Mouse (Mus musculus) neural tube, embryonic 11.5 days (tissue): ENCODE measurements around the gene Phf7. TPM values are rescaled to one million over a fixed set of nuclear protein-coding genes. Genes with fewer than 3 reads are reported as not detected.

ENCODE experiments used
- ATAC-seq: fragments of 200-750 bp; cut with Nextera tagmentation; 2 replicates; pipeline ENCODE4 v1.8.0; 2017; ENCODE audit warnings: moderate number of reproducible peaks, mild to moderate bottlenecking, moderate TSS enrichment, moderate library complexity; ENCODE audit not compliant: insufficient read depth, low FRiP score, low TSS enrichment
- DNase-seq: peaks from one replicate; pipeline ENCODE4 v3.0.0-alpha.2; 2015; ENCODE audit warnings: low spot score
- H3K27ac ChIP-seq: fragments of 300-500 bp; sonication (generic); 2 replicates; pipeline ENCODE4 v1.5.1; 2014; ENCODE audit warnings: low read depth, mild to moderate bottlenecking, low read length
- H3K27me3 ChIP-seq: fragments of 300-500 bp; sonication (generic); 2 replicates; pipeline ENCODE4 v1.6.1; 2014; ENCODE audit warnings: mild to moderate bottlenecking, low read length, mixed read lengths; ENCODE audit not compliant: control insufficient read depth, insufficient read depth
- H3K36me3 ChIP-seq: fragments of 300-500 bp; sonication (generic); 2 replicates; pipeline ENCODE4 v1.6.1; 2014; ENCODE audit warnings: mild to moderate bottlenecking, low read length, moderate library complexity, mixed read lengths; ENCODE audit not compliant: control insufficient read depth, insufficient read depth
- H3K4me1 ChIP-seq: fragments of 300-500 bp; sonication (generic); 2 replicates; pipeline ENCODE4 v1.6.1; 2014; ENCODE audit warnings: low read length, mixed read lengths; ENCODE audit not compliant: control insufficient read depth, insufficient read depth
- H3K4me2 ChIP-seq: fragments of 300-500 bp; sonication (generic); 2 replicates; pipeline ENCODE4 v1.6.1; 2014; ENCODE audit warnings: low read depth, mild to moderate bottlenecking, moderate library complexity
- H3K4me3 ChIP-seq: fragments of 300-500 bp; sonication (generic); 2 replicates; pipeline ENCODE4 v1.5.1; 2014; ENCODE audit warnings: low read depth, low read length
- H3K9ac ChIP-seq: fragments of 300-500 bp; sonication (generic); 2 replicates; pipeline ENCODE4 v1.6.1; 2014; ENCODE audit warnings: mild to moderate bottlenecking, low read length
- H3K9me3 ChIP-seq: fragments of 300-500 bp; sonication (generic); 2 replicates; pipeline ENCODE4 v1.6.1; 2016; ENCODE audit warnings: low read length; ENCODE audit not compliant: control insufficient read depth
- WGBS: fragments of 180-500 bp; shearing (Covaris S2); extraction: QIAGEN DNeasy Blood & Tissue Kit; methylation state at CpG from one replicate; pipeline ENCODE4 v1.1.7; 2014; 5-methylcytosine and 5-hydroxymethylcytosine counted together
- polyA plus RNA-seq: library from polyadenylated mRNA; unstranded; fragments of >200 nt; fragmentation: Nextera tagmentation; extraction: Ambion mirVana; gene quantifications from 2 replicates; pipeline ENCODE4 v1.2.1, GENCODE M21; 2014

Gene Phf7
- polyA plus RNA-seq, 1 experiment from 2014 or later = 12.7 TPM

DNA sequence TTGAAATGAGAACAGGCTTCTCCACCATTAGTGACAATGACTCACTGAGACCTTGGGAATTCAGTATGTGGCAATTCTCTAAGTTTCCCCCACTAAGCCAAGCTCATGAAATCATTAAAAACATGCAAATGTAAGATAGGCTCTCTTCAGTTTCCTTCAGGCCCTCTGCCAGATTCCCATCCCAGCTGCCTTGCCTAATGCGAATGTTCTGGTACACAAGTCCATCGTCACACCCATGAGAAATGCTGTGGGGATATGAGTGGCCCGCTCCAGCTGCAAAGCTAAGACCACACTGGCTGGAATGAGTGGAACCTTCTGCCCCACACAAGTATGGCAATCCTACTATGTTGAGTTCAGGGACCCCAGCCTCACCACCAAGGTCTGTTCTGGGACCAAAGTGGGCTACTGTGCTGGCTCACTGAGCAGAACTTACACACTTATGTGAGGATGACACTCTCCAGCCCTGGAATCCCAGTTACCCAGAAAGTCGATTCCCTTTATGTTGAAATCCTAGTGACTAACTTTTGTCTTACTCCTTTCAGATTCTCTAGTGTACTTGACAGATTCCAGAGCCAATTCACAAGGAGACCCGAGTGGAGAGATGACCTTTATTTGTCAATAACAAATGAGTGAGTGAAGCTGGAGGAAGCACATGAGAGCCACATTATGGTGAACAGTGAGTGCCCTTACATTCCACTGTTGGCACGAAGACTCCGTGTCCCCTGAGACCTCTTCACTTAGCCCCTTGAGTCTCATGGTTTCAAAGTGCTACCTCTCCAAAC, 13.8 kb downstream of the Phf7 start:
- Histone ChIP-seq H3K36me3 (no peaks in the 10 kb centered on the region), H3K4me3 (no peak overlapping the region), H3K9me3 (no peaks in the 10 kb centered on the region), H3K4me1 (no peaks in the 10 kb centered on the region; the same call in 1 of the 2 replicates), H3K27ac (no peak overlapping the region), H3K27me3 (no peaks in the 10 kb centered on the region), H3K4me2 (no peak overlapping the region), H3K9ac (no peak overlapping the region)
- no peak for DNase-seq
- ATAC-seq = no peak
- 83% methylated on average over 7 of the region's 7 CpGs for WGBS

- 18% methylated on average over 11 of the region's 11 CpGs for WGBS
- no peak overlapping the region for H3K27ac ChIP-seq
- H3K4me1 ChIP-seq = no peaks in the 10 kb centered on the region; the same call in 1 of the 2 replicates
- H3K9ac ChIP-seq = 0 out of 2 replicates have a peak overlapping the region, but pooled peaks have one; percentile 12
- no peak overlapping the region for H3K4me3 ChIP-seq
- no peak overlapping the region; the same call in 1 of the 2 replicates for H3K4me2 ChIP-seq
- no peaks in the 10 kb centered on the region for H3K36me3 ChIP-seq
- H3K27me3 ChIP-seq = no peaks in the 10 kb centered on the region
- ATAC-seq (no peak), DNase-seq (peak; percentile 79)
- no peaks in the 10 kb centered on the region for H3K9me3 ChIP-seq
Observed at GRCm38 (mm10) chr14:31233996-31234591, 17.0 kb downstream of the Phf7 start.

GRCm38 (mm10) chr14:31233070-31233995, 17.8 kb downstream of the Phf7 start:
- no peak for ATAC-seq
- no peak overlapping the region; the same call in 1 of the 2 replicates for H3K4me2 ChIP-seq
- no peaks in the 10 kb centered on the region; the same call in 1 of the 2 replicates for H3K4me1 ChIP-seq
- no peak overlapping the region for H3K9ac ChIP-seq
- 83% methylated on average over 14 of the region's 14 CpGs for WGBS
- no peak overlapping the region for H3K27ac ChIP-seq
- no peaks in the 10 kb centered on the region for H3K27me3 ChIP-seq
- DNase-seq = no peak
- H3K4me3 ChIP-seq = no peak overlapping the region
- H3K36me3 ChIP-seq = no peaks in the 10 kb centered on the region
- H3K9me3 ChIP-seq = no peaks in the 10 kb centered on the region

- no peaks in the 10 kb centered on the region for H3K27me3 ChIP-seq
- H3K36me3 ChIP-seq = no peaks in the 10 kb centered on the region
- no peak overlapping the region for H3K27ac ChIP-seq
- DNase-seq = no peak
- no peak overlapping the region for H3K4me3 ChIP-seq
- no peak overlapping the region for H3K9ac ChIP-seq
- H3K4me2 ChIP-seq = no peak overlapping the region
- H3K9me3 ChIP-seq = no peaks in the 10 kb centered on the region
- H3K4me1 ChIP-seq = no peaks in the 10 kb centered on the region; the same call in 1 of the 2 replicates
- WGBS = 88% methylated on average over 13 of the region's 13 CpGs
- ATAC-seq = no peak
Observed at GRCm38 (mm10) chr14:31232404-31233069, 18.6 kb downstream of the Phf7 start.

DNA sequence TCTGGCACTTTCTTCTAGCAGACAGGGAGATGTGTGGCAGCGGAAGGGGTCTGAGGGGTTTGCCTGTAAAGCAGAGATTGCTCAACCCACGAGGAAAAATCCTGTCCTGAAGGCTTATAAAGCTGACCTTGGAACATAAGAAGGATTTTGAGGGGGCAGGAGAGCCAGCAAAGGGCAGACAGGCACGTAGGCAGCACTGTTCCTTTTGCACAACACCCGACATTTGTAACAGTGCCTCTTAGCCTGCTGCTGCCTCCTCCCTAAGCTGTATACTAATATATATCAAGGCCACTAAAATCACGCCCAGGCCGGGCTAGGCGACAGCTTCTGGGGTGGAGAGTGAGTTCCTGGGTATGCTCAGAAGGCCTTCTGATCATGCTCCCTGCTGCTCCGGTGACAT, 20.7 kb downstream of the Phf7 start:
- no peak overlapping the region for H3K9ac ChIP-seq
- WGBS = 70% methylated on average over 8 of the region's 8 CpGs
- ATAC-seq = no peak
- no peak for DNase-seq
- no peaks in the 10 kb centered on the region for H3K9me3 ChIP-seq
- H3K27ac ChIP-seq = no peak overlapping the region
- no peaks in the 10 kb centered on the region; the same call in 1 of the 2 replicates for H3K4me1 ChIP-seq
- no peak overlapping the region for H3K4me3 ChIP-seq
- H3K36me3 ChIP-seq = no peaks in the 10 kb centered on the region
- H3K27me3 ChIP-seq = no peaks in the 10 kb centered on the region
- no peak overlapping the region for H3K4me2 ChIP-seq

GRCm38 (mm10) chr14:31228234-31228633, 22.9 kb downstream of the Phf7 start:
- Histone ChIP-seq H3K4me3 (no peak overlapping the region), H3K36me3 (no peaks in the 10 kb centered on the region), H3K9me3 (no peaks in the 10 kb centered on the region), H3K9ac (no peak overlapping the region), H3K27ac (no peak overlapping the region), H3K4me2 (no peak overlapping the region), H3K27me3 (no peaks in the 10 kb centered on the region), H3K4me1 (no peaks in the 10 kb centered on the region)
- peak; percentile 9 for DNase-seq
- ATAC-seq = no peak
- 72% methylated on average over 6 of the region's 6 CpGs for WGBS

- no peak for DNase-seq
- H3K4me3 ChIP-seq = no peak overlapping the region
- no peak for ATAC-seq
- WGBS = 79% methylated on average over 4 of the region's 4 CpGs
- no peaks in the 10 kb centered on the region for H3K9me3 ChIP-seq
- H3K27me3 ChIP-seq = no peaks in the 10 kb centered on the region
- H3K27ac ChIP-seq = no peak overlapping the region
- H3K9ac ChIP-seq = no peak overlapping the region
- no peaks in the 10 kb centered on the region for H3K36me3 ChIP-seq
- no peaks in the 10 kb centered on the region for H3K4me1 ChIP-seq
- H3K4me2 ChIP-seq = no peak overlapping the region
Observed at GRCm38 (mm10) chr14:31226978-31227377, 24.1 kb downstream of the Phf7 start.

GRCm38 (mm10) chr14:31217666-31218065, 33.5 kb downstream of the Phf7 start, which contains the start of gene Sema3g:
Gene Sema3g (plus strand): TSS chr14:31217860.
- ATAC-seq (peak; percentile 50; the same call in 1 of the 2 replicates), DNase-seq (peak; percentile 61)
- Histone ChIP-seq H3K36me3 (no peaks in the 10 kb centered on the region), H3K4me1 (0 out of 2 replicates have a peak, but pooled peaks cover 3% of the 10 kb centered on the region), H3K9ac (no peak within 1 kb of the TSS; the same call in 1 of the 2 replicates), H3K27ac (no peak within 1 kb of the TSS), H3K4me3 (no peak within 1 kb of the TSS; the same call in 1 of the 2 replicates), H3K9me3 (no peaks in the 10 kb centered on the region), H3K27me3 (no peaks in the 10 kb centered on the region), H3K4me2 (no peak within 1 kb of the TSS)
- WGBS = 12% methylated on average over 11 of the region's 11 CpGs
